Mouse (Mus musculus): Measurements from ENCODE around the gene Tnpo3. TPM values are rescaled to one million over a fixed set of nuclear protein-coding genes. Genes with fewer than 3 reads are reported as not detected.

Gene Tnpo3
- polyA plus RNA-seq, 1 experiment = 62.6 TPM

GRCm38 (mm10) chr6:29557112-29557511 lies 52.6 kb downstream of the Tnpo3 start:
- no peaks in the 10 kb centered on the region for H3K27me3 ChIP-seq (ENCODE audit: control insufficient read depth, insufficient read depth, low read length)
- 67% methylated on average over 2 of the region's 2 CpGs for WGBS
- TF ChIP-seq CTCF (IDR thresholded peaks at IDR 0.05; ENCODE audit: borderline replicate concordance, control insufficient read depth, extremely low read depth, insufficient read depth, low read length, poor library complexity) = no peak
- no peak for TF ChIP-seq POLR2A (IDR thresholded peaks at IDR 0.05; ENCODE audit: control insufficient read depth, extremely low read depth, insufficient read depth, low read length, poor library complexity)
- H3K4me1 ChIP-seq (replicated peaks; ENCODE audit: control insufficient read depth, insufficient read depth, low read length) = no peaks in the 10 kb centered on the region
- no peak overlapping the region for H3K4me3 ChIP-seq (ENCODE audit: control insufficient read depth, insufficient read depth, low read length)
- DNase-seq = no peak
- H3K27ac ChIP-seq (ENCODE audit: control insufficient read depth, insufficient read depth, low read length) = no peak overlapping the region
- H3K36me3 ChIP-seq (ENCODE audit: control insufficient read depth, insufficient read depth, low read length) = peaks cover 89% of the 10 kb centered on the region

GRCm38 (mm10) chr6:29552526-29552925 lies 57.2 kb downstream of the Tnpo3 start:
- WGBS = 100% methylated on average over 2 of the region's 2 CpGs
- peaks cover 85% of the 10 kb centered on the region for H3K36me3 ChIP-seq (ENCODE audit: control insufficient read depth, insufficient read depth, low read length)
- no peak for DNase-seq
- no peak for TF ChIP-seq POLR2A (IDR thresholded peaks at IDR 0.05; ENCODE audit: control insufficient read depth, extremely low read depth, insufficient read depth, low read length, poor library complexity)
- TF ChIP-seq CTCF (IDR thresholded peaks at IDR 0.05; ENCODE audit: borderline replicate concordance, control insufficient read depth, extremely low read depth, insufficient read depth, low read length, poor library complexity) = no peak
- H3K4me3 ChIP-seq (ENCODE audit: control insufficient read depth, insufficient read depth, low read length) = no peak overlapping the region
- H3K4me1 ChIP-seq (replicated peaks; ENCODE audit: control insufficient read depth, insufficient read depth, low read length) = no peaks in the 10 kb centered on the region
- H3K27me3 ChIP-seq (ENCODE audit: control insufficient read depth, insufficient read depth, low read length) = no peaks in the 10 kb centered on the region
- no peak overlapping the region for H3K27ac ChIP-seq (ENCODE audit: control insufficient read depth, insufficient read depth, low read length)

- no peaks in the 10 kb centered on the region for H3K27me3 ChIP-seq (ENCODE audit: control insufficient read depth, insufficient read depth, low read length)
- DNase-seq = no peak
- H3K36me3 ChIP-seq (ENCODE audit: control insufficient read depth, insufficient read depth, low read length) = peaks cover 76% of the 10 kb centered on the region
- H3K4me1 ChIP-seq (replicated peaks; ENCODE audit: control insufficient read depth, insufficient read depth, low read length) = no peaks in the 10 kb centered on the region
- H3K4me3 ChIP-seq (ENCODE audit: control insufficient read depth, insufficient read depth, low read length) = no peak overlapping the region
- no peak overlapping the region for H3K27ac ChIP-seq (ENCODE audit: control insufficient read depth, insufficient read depth, low read length)
- 94% methylated on average over 1 of the region's 1 CpGs for WGBS
- TF ChIP-seq POLR2A (IDR thresholded peaks at IDR 0.05; ENCODE audit: control insufficient read depth, extremely low read depth, insufficient read depth, low read length, poor library complexity) = no peak
- TF ChIP-seq CTCF (IDR thresholded peaks at IDR 0.05; ENCODE audit: borderline replicate concordance, control insufficient read depth, extremely low read depth, insufficient read depth, low read length, poor library complexity) = no peak
Measured at GRCm38 (mm10) chr6:29548086-29548485, 61.6 kb downstream of the Tnpo3 start.

GRCm38 (mm10) chr6:29547582-29547981 lies 62.1 kb downstream of the Tnpo3 start:
- H3K4me1 ChIP-seq (replicated peaks; ENCODE audit: control insufficient read depth, insufficient read depth, low read length) = no peaks in the 10 kb centered on the region
- no peaks in the 10 kb centered on the region for H3K27me3 ChIP-seq (ENCODE audit: control insufficient read depth, insufficient read depth, low read length)
- no peak for DNase-seq
- TF ChIP-seq POLR2A (IDR thresholded peaks at IDR 0.05; ENCODE audit: control insufficient read depth, extremely low read depth, insufficient read depth, low read length, poor library complexity) = no peak
- no peak for TF ChIP-seq CTCF (IDR thresholded peaks at IDR 0.05; ENCODE audit: borderline replicate concordance, control insufficient read depth, extremely low read depth, insufficient read depth, low read length, poor library complexity)
- H3K4me3 ChIP-seq (ENCODE audit: control insufficient read depth, insufficient read depth, low read length) = no peak overlapping the region
- H3K36me3 ChIP-seq (ENCODE audit: control insufficient read depth, insufficient read depth, low read length) = peaks cover 76% of the 10 kb centered on the region
- H3K27ac ChIP-seq (ENCODE audit: control insufficient read depth, insufficient read depth, low read length) = no peak overlapping the region

GRCm38 (mm10) chr6:29545611-29546010 lies 64.1 kb downstream of the Tnpo3 start:
- TF ChIP-seq POLR2A (IDR thresholded peaks at IDR 0.05; ENCODE audit: control insufficient read depth, extremely low read depth, insufficient read depth, low read length, poor library complexity) (no peak), CTCF (IDR thresholded peaks at IDR 0.05; ENCODE audit: borderline replicate concordance, control insufficient read depth, extremely low read depth, insufficient read depth, low read length, poor library complexity) (no peak)
- H3K36me3 ChIP-seq (ENCODE audit: control insufficient read depth, insufficient read depth, low read length) = peaks cover 74% of the 10 kb centered on the region
- H3K4me3 ChIP-seq (ENCODE audit: control insufficient read depth, insufficient read depth, low read length) = no peak overlapping the region
- DNase-seq = no peak
- H3K27ac ChIP-seq (ENCODE audit: control insufficient read depth, insufficient read depth, low read length) = no peak overlapping the region
- H3K27me3 ChIP-seq (ENCODE audit: control insufficient read depth, insufficient read depth, low read length) = no peaks in the 10 kb centered on the region
- no peaks in the 10 kb centered on the region for H3K4me1 ChIP-seq (replicated peaks; ENCODE audit: control insufficient read depth, insufficient read depth, low read length)
- 99% methylated on average over 2 of the region's 2 CpGs for WGBS

- no peak overlapping the region for H3K4me3 ChIP-seq (ENCODE audit: control insufficient read depth, insufficient read depth, low read length)
- WGBS = 92% methylated on average over 1 of the region's 1 CpGs
- no peak overlapping the region for H3K27ac ChIP-seq (ENCODE audit: control insufficient read depth, insufficient read depth, low read length)
- H3K36me3 ChIP-seq (ENCODE audit: control insufficient read depth, insufficient read depth, low read length) = peaks cover 41% of the 10 kb centered on the region
- TF ChIP-seq CTCF (IDR thresholded peaks at IDR 0.05; ENCODE audit: borderline replicate concordance, control insufficient read depth, extremely low read depth, insufficient read depth, low read length, poor library complexity) (no peak), POLR2A (IDR thresholded peaks at IDR 0.05; ENCODE audit: control insufficient read depth, extremely low read depth, insufficient read depth, low read length, poor library complexity) (no peak)
- no peaks in the 10 kb centered on the region for H3K27me3 ChIP-seq (ENCODE audit: control insufficient read depth, insufficient read depth, low read length)
- no peaks in the 10 kb centered on the region for H3K4me1 ChIP-seq (replicated peaks; ENCODE audit: control insufficient read depth, insufficient read depth, low read length)
- no peak for DNase-seq
Measured at GRCm38 (mm10) chr6:29540956-29541355, 68.7 kb downstream of the Tnpo3 start.

GRCm38 (mm10) chr6:29540223-29540622 lies 69.5 kb downstream of the Tnpo3 start:
- no peak overlapping the region for H3K27ac ChIP-seq (ENCODE audit: control insufficient read depth, insufficient read depth, low read length)
- peaks cover 33% of the 10 kb centered on the region for H3K36me3 ChIP-seq (ENCODE audit: control insufficient read depth, insufficient read depth, low read length)
- no peaks in the 10 kb centered on the region for H3K27me3 ChIP-seq (ENCODE audit: control insufficient read depth, insufficient read depth, low read length)

More at GRCm38 (mm10) chr6:29540223-29540622, 69.5 kb downstream of the Tnpo3 start:
- H3K4me1 ChIP-seq (replicated peaks; ENCODE audit: control insufficient read depth, insufficient read depth, low read length) = no peaks in the 10 kb centered on the region
- no peak overlapping the region for H3K4me3 ChIP-seq (ENCODE audit: control insufficient read depth, insufficient read depth, low read length)
- WGBS = 88% methylated on average over 6 of the region's 6 CpGs
- DNase-seq = no peak
- TF ChIP-seq CTCF (IDR thresholded peaks at IDR 0.05; ENCODE audit: borderline replicate concordance, control insufficient read depth, extremely low read depth, insufficient read depth, low read length, poor library complexity) = no peak
- TF ChIP-seq POLR2A (IDR thresholded peaks at IDR 0.05; ENCODE audit: control insufficient read depth, extremely low read depth, insufficient read depth, low read length, poor library complexity) = no peak
